Mouse (Mus musculus) lung, postnatal 36 days (tissue): Measurements from ENCODE around the gene Morn1.

Source experiments
- DNase-seq: peaks from one replicate; pipeline ENCODE4 v3.0.0; 2022; ENCODE audit warnings: mixed read lengths

Morn1 gene

GRCm38 (mm10) chr4:155120583-155120982 lies 34.2 kb downstream of the Morn1 start:
- peak; percentile 42 for DNase-seq

- DNase-seq = no peak
These were observed 34.8 kb downstream of the Morn1 start for GRCm38 (mm10) chr4:155121222-155121621.

- no peak for DNase-seq
These were observed 35.6 kb downstream of the Morn1 start for GRCm38 (mm10) chr4:155121915-155122443.

- DNase-seq = peak; percentile 90
These were observed 36.2 kb downstream of the Morn1 start for GRCm38 (mm10) chr4:155122444-155123040.

DNA sequence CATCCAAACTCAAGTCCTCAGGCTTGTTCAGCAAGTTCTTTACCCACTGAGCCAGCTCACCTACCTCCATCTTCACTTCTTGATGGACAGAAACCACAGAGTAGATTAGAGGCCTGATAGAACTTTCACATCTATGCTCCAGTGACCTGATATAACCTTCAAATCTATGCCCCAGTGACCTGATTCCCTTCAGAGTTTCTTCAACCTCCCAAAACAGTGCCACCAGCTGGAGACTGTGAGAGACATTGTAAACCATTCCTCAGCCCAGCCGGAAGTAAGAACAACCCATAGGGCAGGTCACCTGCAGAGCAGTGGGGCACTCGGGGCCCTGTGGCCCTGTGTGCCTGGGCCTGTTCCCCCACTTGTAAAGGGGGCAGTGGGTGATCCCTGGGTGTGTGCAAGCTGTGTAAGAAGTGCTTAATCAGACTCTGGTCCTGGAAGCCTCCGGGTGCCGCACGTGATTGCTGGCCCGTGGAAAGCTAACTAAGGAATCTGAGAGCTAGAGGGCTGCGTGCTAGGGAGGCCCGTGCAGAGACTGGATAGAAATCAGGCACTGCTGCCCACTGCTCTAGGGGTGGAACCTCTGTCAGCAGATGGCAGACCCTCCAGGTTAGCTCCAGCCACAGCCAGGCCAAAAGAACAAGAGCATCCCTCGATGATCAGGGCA lies 37.6 kb downstream of the Morn1 start:
- no peak for DNase-seq

DNA sequence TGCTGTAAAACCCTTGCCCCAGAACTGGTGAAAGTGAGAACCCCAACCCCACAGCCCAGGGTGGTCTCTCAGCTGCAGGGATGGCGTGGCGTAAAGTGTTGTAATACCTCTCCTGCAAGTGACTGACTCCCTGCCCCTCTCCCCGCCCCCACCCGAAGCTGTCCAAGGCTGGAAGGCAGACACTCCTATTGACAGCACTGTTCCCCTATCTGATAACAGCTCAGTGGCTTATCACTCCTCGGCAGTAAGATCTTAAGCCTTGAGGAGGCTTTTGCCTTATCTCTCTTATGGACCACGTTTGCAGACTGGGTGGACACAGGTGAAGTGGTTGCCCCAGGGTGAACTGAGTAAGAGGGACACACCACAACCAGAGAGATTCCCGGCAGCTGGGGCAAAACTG lies 38.9 kb downstream of the Morn1 start:
- DNase-seq = no peak

DNA sequence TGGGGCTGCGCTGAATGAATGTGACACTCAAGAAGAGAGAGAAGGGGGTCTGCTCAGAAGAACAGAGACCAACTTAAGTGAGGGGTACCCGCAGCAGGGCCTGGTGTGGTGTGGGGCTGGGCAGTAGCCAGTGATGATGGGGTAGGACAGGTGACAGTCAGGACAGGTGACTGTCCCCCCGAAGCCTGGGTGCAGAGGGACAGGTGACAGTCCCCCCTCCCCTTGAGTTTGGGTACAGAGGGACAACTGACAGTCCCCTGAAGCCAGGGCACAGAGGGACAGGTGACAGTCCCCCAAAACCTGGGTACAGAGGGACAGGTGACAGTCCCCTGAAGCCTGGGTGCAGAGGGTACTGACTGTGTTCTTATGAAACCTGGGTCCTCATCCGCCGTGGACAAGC lies 39.8 kb downstream of the Morn1 start:
- no peak for DNase-seq

GRCm38 (mm10) chr4:155126602-155127372 lies 40.4 kb downstream of the Morn1 start:
- DNase-seq = no peak

- DNase-seq = no peak
These were observed 42.0 kb downstream of the Morn1 start for GRCm38 (mm10) chr4:155128411-155128810.

- peak; percentile 80 for DNase-seq
These were observed 42.9 kb downstream of the Morn1 start for GRCm38 (mm10) chr4:155129132-155129917.

- peak; percentile 84 for DNase-seq
These were observed 43.6 kb downstream of the Morn1 start for GRCm38 (mm10) chr4:155129996-155130395.

- DNase-seq = no peak
These were observed 44.2 kb downstream of the Morn1 start for GRCm38 (mm10) chr4:155130616-155131015.

- no peak for DNase-seq
These were observed 46.8 kb downstream of the Morn1 start for GRCm38 (mm10) chr4:155133188-155133587.

- no peak for DNase-seq
These were observed 47.5 kb downstream of the Morn1 start for GRCm38 (mm10) chr4:155133658-155134417.

DNA sequence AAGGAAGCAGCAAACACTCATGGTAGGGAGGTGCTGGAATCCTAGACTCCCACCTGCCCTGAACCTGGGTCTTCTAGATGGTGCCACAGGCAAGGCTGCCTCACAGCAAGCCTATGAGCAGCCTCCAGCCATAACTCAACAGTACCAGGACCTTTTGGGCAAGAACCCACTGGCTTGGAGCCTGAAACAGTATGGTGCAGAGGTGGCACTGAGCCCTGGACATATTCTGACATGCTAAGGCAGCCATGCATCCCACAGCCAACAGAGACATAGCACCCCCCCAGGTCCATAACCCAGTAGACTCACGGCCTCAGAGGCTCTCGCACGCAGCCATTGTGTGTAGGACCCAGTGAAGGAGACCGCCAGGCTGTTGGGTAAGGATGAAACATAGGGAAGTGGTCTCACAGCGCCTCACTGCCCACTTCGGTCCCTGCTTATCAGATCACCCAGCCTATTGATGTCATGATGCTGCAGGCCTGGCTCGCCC lies 48.4 kb downstream of the Morn1 start:
- no peak for DNase-seq

GRCm38 (mm10) chr4:155135909-155136585 lies 49.7 kb downstream of the Morn1 start:
- DNase-seq = no peak

GRCm38 (mm10) chr4:155137891-155138290 lies 51.5 kb downstream of the Morn1 start:
- no peak for DNase-seq

- no peak for DNase-seq
These were observed 52.1 kb downstream of the Morn1 start for GRCm38 (mm10) chr4:155138451-155138850.

- DNase-seq = no peak
These were observed 53.1 kb downstream of the Morn1 start for GRCm38 (mm10) chr4:155139281-155140045.

DNA sequence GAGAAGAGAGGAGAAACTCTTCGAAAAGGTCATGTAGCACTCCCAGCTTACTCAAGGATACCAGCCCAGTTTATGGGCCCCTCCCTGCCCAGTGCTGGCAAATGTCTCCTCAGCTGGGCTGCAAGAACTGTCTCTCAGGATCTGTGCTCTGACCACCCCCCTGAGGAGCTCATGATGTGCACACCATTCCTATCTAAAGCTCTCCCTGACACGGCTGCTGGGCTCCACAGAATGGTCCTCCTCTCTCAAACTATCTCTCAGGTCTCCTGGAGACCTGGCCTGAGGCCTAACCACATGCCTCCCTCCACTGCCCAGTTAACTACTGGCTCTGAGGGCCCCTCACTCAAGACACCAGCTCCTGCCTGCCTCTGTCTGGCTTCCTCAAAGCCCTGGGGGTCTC lies 53.8 kb downstream of the Morn1 start:
- DNase-seq = no peak
